Mouse (Mus musculus): Measurements from ENCODE around the gene Dscaml1.

DNA sequence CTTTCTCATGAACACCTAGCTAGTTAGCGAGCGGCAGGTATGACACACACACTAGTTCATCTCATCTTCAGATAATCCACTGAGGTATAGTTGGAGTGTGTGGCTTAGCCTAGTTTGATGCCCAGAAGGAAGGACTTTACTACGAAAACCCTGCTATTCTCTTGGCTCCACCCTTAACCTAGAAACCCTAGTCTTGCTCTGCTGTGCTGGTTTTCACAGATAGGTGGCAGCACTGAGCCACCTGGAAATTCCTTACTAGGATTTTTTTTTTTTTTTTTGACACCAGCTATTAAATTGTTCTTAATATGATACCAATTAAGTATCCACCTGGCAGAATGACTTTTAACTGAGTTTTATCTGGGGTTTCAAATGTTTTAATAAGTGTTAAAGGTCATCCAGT lies 163.4 kb downstream of the Dscaml1 start:
- TF ChIP-seq CTCF (IDR thresholded peaks at IDR 0.05; ENCODE audit: borderline replicate concordance, control insufficient read depth, extremely low read depth, insufficient read depth, low read length, poor library complexity) (no peak), POLR2A (IDR thresholded peaks at IDR 0.05; ENCODE audit: control insufficient read depth, extremely low read depth, insufficient read depth, low read length, poor library complexity) (no peak)

Data from thymus, adult 2 months (tissue).